ENCODE assay signal across 29 mouse cellular contexts in the genomic region with DNA sequence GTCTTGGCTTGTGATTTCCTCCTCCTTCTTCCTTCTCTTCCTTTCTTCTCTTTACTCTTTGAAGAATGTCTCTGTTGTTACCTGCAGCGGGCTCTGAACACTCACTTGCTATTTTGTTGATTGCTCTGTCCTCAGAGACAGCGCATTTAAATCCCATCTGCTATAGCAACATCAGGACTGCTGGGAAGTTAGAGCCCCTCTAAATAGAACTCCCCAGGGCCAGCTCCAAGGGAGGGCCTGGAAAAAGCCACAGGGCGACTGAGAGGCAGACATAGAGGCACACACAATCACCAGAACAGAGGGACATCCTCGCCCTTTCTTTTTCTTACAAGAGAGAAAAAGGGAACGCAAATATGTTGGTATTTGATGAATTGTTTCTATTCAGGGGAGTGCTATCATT.
DNase-seq lines count a peak whose midpoint lies in the region; ATAC-seq and TF ChIP-seq lines count a peak whose summit lies in the region.
"Had no signal": no experiment of that assay in that cellular context is flagged by ENCODE, and none has a peak within 500 bp of the region (broad histone marks: within the 10 kb centered on the region; RNA-seq: fewer than 3 reads in every experiment).

No protein-coding gene starts in this region.

- H3K4me2 ChIP-seq in hindbrain, embryonic 11.5 days (replicated peaks; ENCODE audit: low read depth, low read length), result no peak overlapping the region
- no peak overlapping the region for H3K4me2 ChIP-seq in midbrain, embryonic 13.5 days (replicated peaks)
- H3K4me2 ChIP-seq in midbrain, postnatal 0 days (ENCODE audit: low read depth, low read length, poor library complexity, severe bottlenecking), result no peak overlapping the region
- no peak overlapping the region for H3K4me2 ChIP-seq in neural tube, embryonic 14.5 days (ENCODE audit: low read depth, low read length)
- H3K4me2 ChIP-seq in neural tube, embryonic 15.5 days, result no peak overlapping the region
- H3K4me2 ChIP-seq: embryonic facial prominence, embryonic 12.5 days; embryonic facial prominence, embryonic 15.5 days; heart, embryonic 12.5 days; heart, embryonic 15.5 days; hindbrain, embryonic 14.5 days had no signal

- WGBS in hindbrain, embryonic 11.5 days, result 14% methylated on average over 5 of the region's 5 CpGs
- WGBS in hindbrain, embryonic 10.5 days, result 21% methylated on average over 5 of the region's 5 CpGs
- 16% methylated on average over 5 of the region's 5 CpGs for WGBS in midbrain, embryonic 13.5 days
- 25% methylated on average over 5 of the region's 5 CpGs for WGBS in midbrain, postnatal 0 days
- WGBS in neural tube, embryonic 14.5 days, result 33% methylated on average over 5 of the region's 5 CpGs
- WGBS in neural tube, embryonic 15.5 days, result 34% methylated on average over 5 of the region's 5 CpGs

- H3K4me1 ChIP-seq in hindbrain, embryonic 11.5 days (replicated peaks; ENCODE audit: control insufficient read depth, insufficient read depth, low read length), result no peaks in the 10 kb centered on the region
- H3K4me1 ChIP-seq in hindbrain, embryonic 10.5 days (replicated peaks), result peaks cover 7% of the 10 kb centered on the region
- H3K4me1 ChIP-seq in midbrain, embryonic 13.5 days (replicated peaks), result peaks cover 11% of the 10 kb centered on the region
- no peaks in the 10 kb centered on the region for H3K4me1 ChIP-seq in midbrain, postnatal 0 days (ENCODE audit: insufficient read depth, low read length)
- H3K4me1 ChIP-seq in neural tube, embryonic 14.5 days (ENCODE audit: control insufficient read depth, insufficient read depth, low read length), result no peaks in the 10 kb centered on the region
- H3K4me1 ChIP-seq in neural tube, embryonic 15.5 days, result 0 out of 2 replicates have a peak, but pooled peaks cover 8% of the 10 kb centered on the region
- H3K4me1 ChIP-seq: embryonic facial prominence, embryonic 15.5 days; heart, embryonic 12.5 days; heart, embryonic 15.5 days had no signal

- no peak overlapping the region for H3K4me3 ChIP-seq in hindbrain, embryonic 11.5 days (ENCODE audit: low read depth, low read length)
- no peak overlapping the region for H3K4me3 ChIP-seq in hindbrain, embryonic 10.5 days
- H3K4me3 ChIP-seq in midbrain, embryonic 13.5 days (replicated peaks), result no peak overlapping the region
- no peak overlapping the region for H3K4me3 ChIP-seq in midbrain, postnatal 0 days (ENCODE audit: low read depth, low read length)
- no peak overlapping the region for H3K4me3 ChIP-seq in neural tube, embryonic 14.5 days (ENCODE audit: low read depth, low read length)
- no peak overlapping the region for H3K4me3 ChIP-seq in neural tube, embryonic 15.5 days (replicated peaks)
- H3K4me3 ChIP-seq: embryonic facial prominence, embryonic 12.5 days; embryonic facial prominence, embryonic 15.5 days; gastrocnemius, adult 2 months; heart, embryonic 12.5 days; heart, embryonic 15.5 days had no signal

- 0 out of 2 replicates have a peak, but pooled peaks have one; percentile 59 for ATAC-seq in hindbrain, embryonic 11.5 days (ENCODE audit: low FRiP score)
- 0 out of 2 replicates have a peak, but pooled peaks have one; percentile 37 for ATAC-seq in midbrain, embryonic 13.5 days
- ATAC-seq in midbrain, postnatal 0 days (ENCODE audit: low FRiP score), result no peak
- peak; percentile 63; the same call in 1 of the 2 replicates for ATAC-seq in neural tube, embryonic 14.5 days (ENCODE audit: low read depth)
- no peak for ATAC-seq in neural tube, embryonic 15.5 days (ENCODE audit: low FRiP score)
- ATAC-seq: forebrain, embryonic 14.5 days; forebrain, postnatal 0 days; Patski had no signal

- H3K9ac ChIP-seq in hindbrain, embryonic 11.5 days (ENCODE audit: low read depth, low read length), result no peak overlapping the region
- no peak overlapping the region for H3K9ac ChIP-seq in midbrain, embryonic 13.5 days (replicated peaks)
- no peak overlapping the region for H3K9ac ChIP-seq in midbrain, postnatal 0 days (replicated peaks; ENCODE audit: low read length, poor library complexity, severe bottlenecking)
- H3K9ac ChIP-seq in neural tube, embryonic 14.5 days (replicated peaks; ENCODE audit: low read depth, low read length), result no peak overlapping the region
- no peak overlapping the region for H3K9ac ChIP-seq in neural tube, embryonic 15.5 days (replicated peaks)
- H3K9ac ChIP-seq: embryonic facial prominence, embryonic 12.5 days; embryonic facial prominence, embryonic 15.5 days; forebrain, postnatal 0 days; heart, embryonic 12.5 days; heart, embryonic 15.5 days; hindbrain, embryonic 14.5 days had no signal

- no peak for TF ChIP-seq CTCF in midbrain, postnatal 0 days (IDR thresholded peaks at IDR 0.05)

- no peak overlapping the region for H3K27ac ChIP-seq in hindbrain, embryonic 11.5 days (ENCODE audit: low read depth, low read length)
- no peak overlapping the region for H3K27ac ChIP-seq in hindbrain, embryonic 10.5 days
- no peak overlapping the region for H3K27ac ChIP-seq in midbrain, embryonic 13.5 days
- H3K27ac ChIP-seq in midbrain, postnatal 0 days (ENCODE audit: low read depth, low read length), result no peak overlapping the region
- no peak overlapping the region for H3K27ac ChIP-seq in neural tube, embryonic 14.5 days (ENCODE audit: low read depth, low read length)
- H3K27ac ChIP-seq in neural tube, embryonic 15.5 days (replicated peaks), result no peak overlapping the region
- H3K27ac ChIP-seq: embryonic facial prominence, embryonic 12.5 days; embryonic facial prominence, embryonic 15.5 days; gastrocnemius, adult 2 months; heart, embryonic 15.5 days; hindbrain, embryonic 14.5 days had no signal

- H3K27me3 ChIP-seq in hindbrain, embryonic 11.5 days (ENCODE audit: control insufficient read depth, insufficient read depth, low read length), result no peaks in the 10 kb centered on the region
- no peaks in the 10 kb centered on the region for H3K27me3 ChIP-seq in hindbrain, embryonic 10.5 days (ENCODE audit: insufficient read depth, poor library complexity, severe bottlenecking)
- H3K27me3 ChIP-seq in midbrain, embryonic 13.5 days, result no peaks in the 10 kb centered on the region
- H3K27me3 ChIP-seq in midbrain, postnatal 0 days (ENCODE audit: insufficient read depth, low read length), result no peaks in the 10 kb centered on the region
- H3K27me3 ChIP-seq in neural tube, embryonic 14.5 days (ENCODE audit: control insufficient read depth, insufficient read depth, low read length), result no peaks in the 10 kb centered on the region
- no peaks in the 10 kb centered on the region for H3K27me3 ChIP-seq in neural tube, embryonic 15.5 days (replicated peaks)
- H3K27me3 ChIP-seq: CH12.LX; embryonic facial prominence, embryonic 12.5 days; embryonic facial prominence, embryonic 15.5 days; heart, embryonic 12.5 days; heart, embryonic 15.5 days had no signal

- H3K9me3 ChIP-seq in hindbrain, embryonic 11.5 days (ENCODE audit: control insufficient read depth, low read length), result no peaks in the 10 kb centered on the region
- H3K9me3 ChIP-seq in hindbrain, embryonic 10.5 days, result no peaks in the 10 kb centered on the region
- no peaks in the 10 kb centered on the region for H3K9me3 ChIP-seq in midbrain, embryonic 13.5 days
- H3K9me3 ChIP-seq in midbrain, postnatal 0 days (ENCODE audit: low read length), result no peaks in the 10 kb centered on the region
- no peaks in the 10 kb centered on the region for H3K9me3 ChIP-seq in neural tube, embryonic 14.5 days (ENCODE audit: control insufficient read depth, low read length)
- no peaks in the 10 kb centered on the region for H3K9me3 ChIP-seq in neural tube, embryonic 15.5 days (replicated peaks)
- H3K9me3 ChIP-seq: embryonic facial prominence, embryonic 12.5 days; embryonic facial prominence, embryonic 15.5 days; heart, embryonic 12.5 days; heart, embryonic 15.5 days had no signal

- no peak for DNase-seq in hindbrain, embryonic 11.5 days (ENCODE audit: low spot score)
- no peak for DNase-seq in hindbrain, embryonic 10.5 days (ENCODE audit: low spot score)
- no peak for DNase-seq in midbrain, postnatal 0 days (ENCODE audit: low spot score)
- DNase-seq in layer of hippocampus, postnatal 36 days, result no peak
- DNase-seq: adrenal gland, postnatal 10 days; adrenal gland, postnatal 36 days; B cell, adult 2 months; cerebellum, adult 11 months; cerebellum, adult 2 months; cerebellum, adult 9-11 months; cerebellum, postnatal 25 days; gastrocnemius, adult 2 months; gastrocnemius, postnatal 14 days; heart, adult 18-20 months; heart, postnatal 14 days; heart, postnatal 4 days had no signal

- no peaks in the 10 kb centered on the region for H3K36me3 ChIP-seq in hindbrain, embryonic 11.5 days (ENCODE audit: control insufficient read depth, insufficient read depth, low read length)
- no peaks in the 10 kb centered on the region for H3K36me3 ChIP-seq in hindbrain, embryonic 10.5 days
- no peaks in the 10 kb centered on the region for H3K36me3 ChIP-seq in midbrain, embryonic 13.5 days
- no peaks in the 10 kb centered on the region for H3K36me3 ChIP-seq in midbrain, postnatal 0 days (ENCODE audit: insufficient read depth, low read length)
- H3K36me3 ChIP-seq in neural tube, embryonic 14.5 days (ENCODE audit: control insufficient read depth, insufficient read depth, low read length), result no peaks in the 10 kb centered on the region
- no peaks in the 10 kb centered on the region for H3K36me3 ChIP-seq in neural tube, embryonic 15.5 days
- H3K36me3 ChIP-seq: embryonic facial prominence, embryonic 12.5 days; embryonic facial prominence, embryonic 15.5 days; G1E; heart, embryonic 12.5 days; heart, embryonic 15.5 days had no signal

Comparison
In these comparisons a context has a peak if more than half of its experiments do, and no peak if none do; other contexts are left out.
1. ATAC-seq: peak in hindbrain, embryonic 11.5 days (single experiment), midbrain, embryonic 13.5 days (single experiment) and neural tube, embryonic 14.5 days (single experiment); none in midbrain, postnatal 0 days (single experiment) and neural tube, embryonic 15.5 days (single experiment).